Mouse (Mus musculus): ENCODE results near the gene Pfkm. TPM values are rescaled to one million over a fixed set of nuclear protein-coding genes. Genes with fewer than 3 reads are reported as not detected.

Pfkm gene
- polyA plus RNA-seq, 1 experiment from 2014 or later, result 16.2 TPM

- no peak for DNase-seq (ENCODE audit: low spot score)
Measured at GRCm38 (mm10) chr15:98170365-98170764, 78.0 kb downstream of the Pfkm start.

DNA sequence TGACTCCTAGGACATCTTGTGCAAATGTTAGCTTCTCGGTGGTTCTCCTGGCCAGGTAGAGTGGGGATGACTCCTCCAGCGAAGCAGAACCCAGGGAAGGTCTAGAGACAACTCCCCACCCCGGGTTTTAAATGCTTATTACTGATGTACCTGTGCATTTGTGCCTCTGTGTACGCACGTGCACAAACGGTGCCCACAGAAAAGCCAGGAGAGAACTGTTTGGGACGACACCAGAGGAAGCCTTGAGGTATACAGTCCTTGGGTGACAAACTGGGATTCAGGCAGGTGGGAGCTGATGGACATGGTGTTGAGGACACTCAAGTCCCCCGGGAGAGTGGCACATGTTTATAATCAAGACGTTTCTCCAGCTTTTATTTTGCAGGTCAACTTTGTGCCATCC lies 78.5 kb downstream of the Pfkm start:
- DNase-seq (ENCODE audit: low spot score), result no peak

GRCm38 (mm10) chr15:98172113-98172512 lies 79.7 kb downstream of the Pfkm start:
- no peak for DNase-seq (ENCODE audit: low spot score)

GRCm38 (mm10) chr15:98173821-98174220 lies 81.4 kb downstream of the Pfkm start:
- DNase-seq (ENCODE audit: low spot score), result peak; percentile 63

- DNase-seq (ENCODE audit: low spot score), result no peak
Measured at GRCm38 (mm10) chr15:98177320-98177719, 84.9 kb downstream of the Pfkm start.

GRCm38 (mm10) chr15:98180567-98181131 lies 88.3 kb downstream of the Pfkm start:
- peak; percentile 3 for DNase-seq (ENCODE audit: low spot score)

DNA sequence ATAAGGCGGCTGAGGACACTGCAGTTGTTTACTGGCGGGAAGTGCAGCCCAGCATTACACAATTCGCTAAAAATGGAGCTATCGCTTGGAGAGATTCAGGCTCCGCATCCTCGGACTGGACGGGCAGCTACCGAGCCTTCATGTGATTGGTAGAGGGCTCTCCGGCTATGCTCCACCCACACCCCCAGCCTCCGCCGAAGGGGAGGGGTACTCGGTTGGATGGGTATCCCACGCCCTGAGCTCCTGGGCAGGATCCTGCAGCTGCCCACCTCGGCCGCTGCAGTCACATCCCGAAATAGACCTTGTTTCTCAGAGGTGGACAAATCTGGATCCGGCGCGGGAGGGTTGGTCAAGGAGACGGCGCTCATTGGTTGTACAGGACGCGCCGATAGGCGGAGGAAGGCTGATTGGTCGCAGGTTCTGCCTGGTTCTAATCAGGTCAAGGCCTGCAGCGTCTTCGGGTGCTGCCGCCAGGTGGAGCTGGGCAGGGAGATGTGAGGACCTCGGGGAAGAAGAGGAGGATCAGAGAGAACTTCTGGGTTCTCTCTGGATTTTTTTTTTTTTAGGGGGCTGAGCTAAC lies 88.8 kb downstream of the Pfkm start:
- DNase-seq (ENCODE audit: low spot score), result peak; percentile 74

Other genes with a start within 250 kb of the Pfkm start
- 111 and 122 TPM in 2 replicates for gene Hdac7, start 248.1 kb upstream of the Pfkm start, polyA plus RNA-seq (2015; fragmentation: Nextera tagmentation; extraction: Ambion mirVana)
- 2.2 and 2.5 TPM in 2 replicates for gene Vdr, start 182.0 kb upstream of the Pfkm start, polyA plus RNA-seq (2015; fragmentation: Nextera tagmentation; extraction: Ambion mirVana)
- 39.0 and 40.9 TPM in 2 replicates for gene Tmem106c, start 128.4 kb upstream of the Pfkm start, polyA plus RNA-seq (2015; fragmentation: Nextera tagmentation; extraction: Ambion mirVana)
- gene Col2a1, start 87.9 kb upstream of the Pfkm start, polyA plus RNA-seq (2015; fragmentation: Nextera tagmentation; extraction: Ambion mirVana), result 0.28 and 0.36 TPM in 2 replicates
- 31.5 and 35.9 TPM in 2 replicates for gene Senp1, start 1.2 kb downstream of the Pfkm start, polyA plus RNA-seq (2015; fragmentation: Nextera tagmentation; extraction: Ambion mirVana)
- 43.2 and 43.6 TPM in 2 replicates for gene Asb8, start 73.0 kb downstream of the Pfkm start, polyA plus RNA-seq (2015; fragmentation: Nextera tagmentation; extraction: Ambion mirVana)
- 0.25 and 0.30 TPM in 2 replicates for gene Ccdc184, start 74.6 kb downstream of the Pfkm start, polyA plus RNA-seq (2015; fragmentation: Nextera tagmentation; extraction: Ambion mirVana)
- not detected in 2 replicates for gene Olfr288, start 103.0 kb downstream of the Pfkm start, polyA plus RNA-seq (2015; fragmentation: Nextera tagmentation; extraction: Ambion mirVana)
- gene Gm44579, start 128.4 kb downstream of the Pfkm start, polyA plus RNA-seq (2015; fragmentation: Nextera tagmentation; extraction: Ambion mirVana), result not detected in 2 replicates
- gene Olfr287, start 128.5 kb downstream of the Pfkm start, polyA plus RNA-seq (2015; fragmentation: Nextera tagmentation; extraction: Ambion mirVana), result not detected in 2 replicates
- gene Olfr286, start 141.9 kb downstream of the Pfkm start, polyA plus RNA-seq (2015; fragmentation: Nextera tagmentation; extraction: Ambion mirVana), result not detected in 2 replicates
- not detected in 2 replicates for gene H1fnt, start 164.7 kb downstream of the Pfkm start, polyA plus RNA-seq (2015; fragmentation: Nextera tagmentation; extraction: Ambion mirVana)
- gene Zfp641, start 203.6 kb downstream of the Pfkm start, polyA plus RNA-seq (2015; fragmentation: Nextera tagmentation; extraction: Ambion mirVana), result 0.40 and 0.46 TPM in 2 replicates
- gene Olfr285, start 224.8 kb downstream of the Pfkm start, polyA plus RNA-seq (2015; fragmentation: Nextera tagmentation; extraction: Ambion mirVana), result not detected in 2 replicates
- gene Olfr284, start 248.4 kb downstream of the Pfkm start, polyA plus RNA-seq (2015; fragmentation: Nextera tagmentation; extraction: Ambion mirVana), result not detected in 2 replicates

All from thymus, postnatal 0 days (tissue).